Mouse (Mus musculus): ENCODE measurements around the gene Nol10. TPM values are rescaled to one million over a fixed set of nuclear protein-coding genes. Genes with fewer than 3 reads are reported as not detected.

Gene Nol10
- polyA plus RNA-seq (2012; rRNA removed): 15.0 and 16.3 TPM in 2 replicates

GRCm38 (mm10) chr12:17348048-17349036, at the start of gene Nol10:
Gene Nol10, plus strand, starts transcription at chr12:17348458.
- peak; percentile 97 for DNase-seq (ENCODE audit: low read depth)
- TF ChIP-seq POLR2A (IDR thresholded peaks at IDR 0.05; ENCODE audit: borderline replicate concordance, extremely low read depth, insufficient read depth, insufficient read length, poor library complexity, severe bottlenecking): peak; percentile 81; the same call in 1 of the 2 replicates
- no peak for TF ChIP-seq CTCF (IDR thresholded peaks at IDR 0.05; ENCODE audit: borderline replicate concordance, extremely low read depth, insufficient read depth, insufficient read length)

DNA sequence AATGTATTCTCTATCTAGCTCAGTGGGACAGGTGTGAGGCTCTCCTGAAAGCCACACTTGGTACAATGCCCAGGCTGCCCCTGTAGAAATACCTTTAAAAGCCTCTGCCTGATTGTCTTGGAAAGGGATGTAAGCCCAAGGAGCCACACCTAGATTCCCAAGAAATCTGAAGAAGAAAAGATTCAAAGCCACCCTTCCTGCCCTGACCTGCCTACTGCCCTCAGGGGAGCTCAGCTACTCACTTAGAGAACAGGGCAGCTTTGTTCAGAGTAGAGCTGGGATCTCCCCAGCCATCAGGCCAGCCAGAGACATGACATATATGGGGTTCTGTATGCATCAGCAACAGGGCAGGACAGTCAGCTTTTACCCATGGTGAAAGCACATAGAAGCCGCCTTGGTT, 48.4 kb upstream of the Nol10 start:
- TF ChIP-seq CTCF (IDR thresholded peaks at IDR 0.05; ENCODE audit: borderline replicate concordance, extremely low read depth, insufficient read depth, insufficient read length) (no peak), POLR2A (IDR thresholded peaks at IDR 0.05; ENCODE audit: borderline replicate concordance, extremely low read depth, insufficient read depth, insufficient read length, poor library complexity, severe bottlenecking) (no peak)
- DNase-seq (ENCODE audit: low read depth): no peak

- no peak for DNase-seq (ENCODE audit: low read depth)
- TF ChIP-seq CTCF (IDR thresholded peaks at IDR 0.05; ENCODE audit: borderline replicate concordance, extremely low read depth, insufficient read depth, insufficient read length) (no peak), POLR2A (IDR thresholded peaks at IDR 0.05; ENCODE audit: borderline replicate concordance, extremely low read depth, insufficient read depth, insufficient read length, poor library complexity, severe bottlenecking) (no peak)
Observed at GRCm38 (mm10) chr12:17305445-17305844, 42.8 kb upstream of the Nol10 start.

GRCm38 (mm10) chr12:17308246-17308645, 40.0 kb upstream of the Nol10 start:
- TF ChIP-seq POLR2A (IDR thresholded peaks at IDR 0.05; ENCODE audit: borderline replicate concordance, extremely low read depth, insufficient read depth, insufficient read length, poor library complexity, severe bottlenecking): no peak
- TF ChIP-seq CTCF (IDR thresholded peaks at IDR 0.05; ENCODE audit: borderline replicate concordance, extremely low read depth, insufficient read depth, insufficient read length): no peak
- DNase-seq (ENCODE audit: low read depth): peak; percentile 30

DNA sequence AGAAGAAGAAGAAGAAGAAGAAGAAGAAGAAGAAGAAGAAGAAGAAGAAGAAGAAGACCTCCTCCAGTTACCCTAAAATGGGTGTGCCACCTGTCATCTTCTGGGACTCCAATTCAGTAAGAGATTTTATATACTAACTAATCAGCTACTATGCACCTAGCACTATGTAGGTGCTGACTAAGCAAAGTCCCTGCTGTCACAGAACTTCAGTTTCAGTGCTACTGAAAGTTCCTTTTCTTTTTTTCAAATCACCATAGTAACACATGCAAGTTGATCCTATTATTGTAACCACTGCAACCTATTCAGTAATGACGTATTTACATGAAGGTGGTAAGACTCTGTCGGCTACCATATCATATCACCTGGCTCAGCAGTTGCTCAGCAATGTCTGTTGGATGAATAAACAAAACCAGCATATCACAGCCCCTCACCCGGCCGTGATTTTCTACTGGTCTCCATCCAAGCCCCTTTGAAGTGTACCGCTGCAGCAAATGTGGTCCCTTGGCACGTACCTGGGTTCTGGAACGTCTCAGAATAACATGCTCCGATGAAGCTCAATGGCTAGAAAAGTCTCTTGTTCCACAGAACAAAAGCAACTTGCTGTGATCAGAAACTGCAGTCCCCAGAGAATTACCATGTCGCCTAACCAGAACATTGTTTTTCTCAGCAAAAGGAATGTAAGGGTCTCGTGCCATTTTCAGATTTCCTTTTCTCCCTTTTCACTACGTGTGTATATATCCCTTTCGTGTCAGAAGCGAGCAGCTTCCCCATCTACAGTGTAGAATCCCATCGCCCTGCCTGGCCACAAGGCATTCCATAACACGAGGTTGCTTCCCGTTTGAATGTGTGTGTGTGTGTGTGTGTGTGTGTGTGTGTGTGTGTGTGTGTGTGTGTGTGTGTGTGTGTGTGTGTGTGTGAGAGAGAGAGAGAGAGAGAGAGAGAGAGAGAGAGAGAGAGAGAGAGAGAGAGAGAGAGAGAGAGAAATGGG, 37.1 kb upstream of the Nol10 start:
- TF ChIP-seq POLR2A (IDR thresholded peaks at IDR 0.05; ENCODE audit: borderline replicate concordance, extremely low read depth, insufficient read depth, insufficient read length, poor library complexity, severe bottlenecking) (no peak), CTCF (IDR thresholded peaks at IDR 0.05; ENCODE audit: borderline replicate concordance, extremely low read depth, insufficient read depth, insufficient read length) (no peak)
- DNase-seq (ENCODE audit: low read depth): peak; percentile 78

GRCm38 (mm10) chr12:17316096-17316495, 32.2 kb upstream of the Nol10 start:
- TF ChIP-seq POLR2A (IDR thresholded peaks at IDR 0.05; ENCODE audit: borderline replicate concordance, extremely low read depth, insufficient read depth, insufficient read length, poor library complexity, severe bottlenecking) (no peak), CTCF (IDR thresholded peaks at IDR 0.05; ENCODE audit: borderline replicate concordance, extremely low read depth, insufficient read depth, insufficient read length) (no peak)
- DNase-seq (ENCODE audit: low read depth): no peak

DNA sequence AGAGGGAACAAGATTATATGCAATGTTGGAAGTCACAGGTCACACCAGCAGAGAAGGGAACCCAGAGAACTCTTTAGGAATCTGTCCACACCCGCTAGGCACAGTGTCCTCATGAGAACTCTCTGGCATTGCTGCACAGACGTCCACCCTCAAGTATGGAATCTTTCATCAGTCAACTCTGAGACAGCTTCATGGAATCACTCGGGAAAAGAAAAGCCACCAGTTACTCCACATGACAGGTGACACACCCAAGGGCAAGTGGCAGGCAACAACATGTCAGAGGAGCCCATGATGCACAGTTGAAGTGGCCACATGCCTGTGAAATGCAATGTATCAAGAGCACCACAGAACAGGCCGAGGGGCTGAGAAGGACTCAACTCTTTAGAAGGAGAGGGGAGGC, 30.3 kb upstream of the Nol10 start:
- DNase-seq (ENCODE audit: low read depth): no peak

GRCm38 (mm10) chr12:17318453-17318852, 29.8 kb upstream of the Nol10 start:
- no peak for DNase-seq (ENCODE audit: low read depth)
- no peak for TF ChIP-seq CTCF (IDR thresholded peaks at IDR 0.05; ENCODE audit: borderline replicate concordance, extremely low read depth, insufficient read depth, insufficient read length)
- no peak for TF ChIP-seq POLR2A (IDR thresholded peaks at IDR 0.05; ENCODE audit: borderline replicate concordance, extremely low read depth, insufficient read depth, insufficient read length, poor library complexity, severe bottlenecking)

More for the DNA sequence above, 30.3 kb upstream of the Nol10 start:
- TF ChIP-seq POLR2A (IDR thresholded peaks at IDR 0.05; ENCODE audit: borderline replicate concordance, extremely low read depth, insufficient read depth, insufficient read length, poor library complexity, severe bottlenecking) (no peak), CTCF (IDR thresholded peaks at IDR 0.05; ENCODE audit: borderline replicate concordance, extremely low read depth, insufficient read depth, insufficient read length) (no peak)

GRCm38 (mm10) chr12:17324549-17325470, 23.4 kb upstream of the Nol10 start:
- TF ChIP-seq CTCF (IDR thresholded peaks at IDR 0.05; ENCODE audit: borderline replicate concordance, extremely low read depth, insufficient read depth, insufficient read length): no peak
- TF ChIP-seq POLR2A (IDR thresholded peaks at IDR 0.05; ENCODE audit: borderline replicate concordance, extremely low read depth, insufficient read depth, insufficient read length, poor library complexity, severe bottlenecking): no peak
- DNase-seq (ENCODE audit: low read depth): peak; percentile 21

GRCm38 (mm10) chr12:17329259-17329658, 19.0 kb upstream of the Nol10 start, which contains the start of gene Atp6v1c2:
Gene Atp6v1c2, minus strand, starts transcription at chr12:17329359.
- no peak for TF ChIP-seq CTCF (IDR thresholded peaks at IDR 0.05; ENCODE audit: borderline replicate concordance, extremely low read depth, insufficient read depth, insufficient read length)
- no peak for TF ChIP-seq POLR2A (IDR thresholded peaks at IDR 0.05; ENCODE audit: borderline replicate concordance, extremely low read depth, insufficient read depth, insufficient read length, poor library complexity, severe bottlenecking)
- no peak for DNase-seq (ENCODE audit: low read depth)
